Mouse (Mus musculus) MEL (cell line): ENCODE results near the gene Kcng4. TPM values are rescaled to one million over a fixed set of nuclear protein-coding genes. Genes with fewer than 3 reads are reported as not detected.
A peak's percentile ranks its signal among the peaks of the same experiment; 100 is the strongest.

Source experiments
- DNase-seq: peaks from one replicate; pipeline ENCODE4 v3.0.0; 2011; ENCODE audit warnings: low read depth, low spot score
- H3K27ac ChIP-seq: 2 replicates; pipeline ENCODE4 v1.5.1; 2012; ENCODE audit warnings: low read depth, mild to moderate bottlenecking, control low read depth, low read length, moderate library complexity; ENCODE audit not compliant: control insufficient read depth
- H3K27me3 ChIP-seq, 2 experiments: fragments of 150-350 bp in 1 of 2; sonication (generic) in 1 of 2; 2 replicates each; pipeline ENCODE4 v1.6.1; 2012; ENCODE audit warnings: low read length in 2 of 2, mild to moderate bottlenecking in 2 of 2, improper control_type of control experiment in 1 of 2, moderate library complexity in 1 of 2; ENCODE audit not compliant: insufficient read depth in 2 of 2, control insufficient read depth in 1 of 2
- H3K36me3 ChIP-seq, 2 experiments: 2 replicates each; pipeline ENCODE4 v1.6.1; 2012 to 2014; ENCODE audit warnings: low read length in 2 of 2, improper control_type of control experiment in 1 of 2, inconsistent platforms in 1 of 2, mild to moderate bottlenecking in 1 of 2; ENCODE audit not compliant: insufficient read depth in 2 of 2, control insufficient read depth in 1 of 2
- H3K4me1 ChIP-seq, 2 experiments: fragments of 150-350 bp in 1 of 2; sonication (generic) in 1 of 2; 2 replicates each; pipeline ENCODE4 v1.6.1; 2012; ENCODE audit warnings: low read length in 2 of 2, improper control_type of control experiment in 1 of 2, mild to moderate bottlenecking in 1 of 2; ENCODE audit not compliant: insufficient read depth in 2 of 2, control insufficient read depth in 1 of 2
- H3K4me3 ChIP-seq, 2 experiments: fragments of 150-350 bp in 1 of 2; sonication (generic) in 1 of 2; 2 replicates each; pipeline ENCODE4 v1.5.1; 2012; ENCODE audit warnings: low read depth in 2 of 2, low read length in 2 of 2, mild to moderate bottlenecking in 2 of 2, moderate library complexity in 2 of 2, control low read depth in 1 of 2, improper control_type of control experiment in 1 of 2; ENCODE audit not compliant: control insufficient read depth in 1 of 2, insufficient read depth in 1 of 2
- H3K79me2 ChIP-seq: 2 replicates; pipeline ENCODE4 v1.6.1; 2012; ENCODE audit warnings: mild to moderate bottlenecking, low read length, moderate library complexity; ENCODE audit not compliant: control insufficient read depth, poor library complexity, insufficient read depth
- H3K9ac ChIP-seq: 2 replicates; pipeline ENCODE4 v1.6.1; 2012; ENCODE audit warnings: low read depth, mild to moderate bottlenecking, control low read depth, low read length, moderate library complexity; ENCODE audit not compliant: control insufficient read depth, poor library complexity, severe bottlenecking
- H3K9me3 ChIP-seq: fragments of 150-350 bp; sonication (generic); replicated peaks from 2 replicates; pipeline ENCODE4 v1.6.1; 2012; ENCODE audit warnings: mild to moderate bottlenecking, low read length, improper control_type of control experiment, moderate library complexity; ENCODE audit not compliant: insufficient read depth
- BHLHE40 ChIP-seq: IDR thresholded peaks from 2 replicates; pipeline ENCODE4 v1.6.1; 2012; ENCODE audit warnings: low read depth, mild to moderate bottlenecking, inconsistent platforms, low read length, improper control_type of control experiment, borderline replicate concordance
- CHD2 ChIP-seq: IDR thresholded peaks from 2 replicates; pipeline ENCODE4 v1.6.1; 2011; ENCODE audit warnings: low read length, improper control_type of control experiment
- CTCF ChIP-seq, 3 experiments: IDR thresholded peaks in 2 of 3; conservative IDR thresholded peaks in 1 of 3; 2 replicates each; pipeline ENCODE4 v1.5.1; 2011 to 2012; ENCODE audit warnings: low read length in 3 of 3, low read depth in 2 of 3, mild to moderate bottlenecking in 2 of 3, improper control_type of control experiment in 1 of 3, inconsistent platforms in 1 of 3, mixed read lengths in 1 of 3, moderate library complexity in 1 of 3; ENCODE audit not compliant: control insufficient read depth in 1 of 3, insufficient read depth in 1 of 3, poor library complexity in 1 of 3, severe bottlenecking in 1 of 3
- ELF1 ChIP-seq: IDR thresholded peaks from 2 replicates; pipeline ENCODE4 v1.6.1; 2014; ENCODE audit warnings: low read depth, mild to moderate bottlenecking, inconsistent platforms, low read length, improper control_type of control experiment, moderate library complexity
- EP300 ChIP-seq, 2 experiments: IDR thresholded peaks; 2 replicates each; pipeline ENCODE4 v1.6.1; 2011; ENCODE audit warnings: improper control_type of control experiment in 2 of 2, low read length in 2 of 2, low read depth in 1 of 2, mild to moderate bottlenecking in 1 of 2
- ETS1 ChIP-seq: IDR thresholded peaks from 2 replicates; pipeline ENCODE4 v1.6.1; 2012; ENCODE audit warnings: low read depth, mild to moderate bottlenecking, inconsistent platforms, low read length, improper control_type of control experiment, moderate library complexity
- GATA1 ChIP-seq: IDR thresholded peaks from 2 replicates; pipeline ENCODE4 v1.6.1; 2011; ENCODE audit warnings: low read depth, low read length, improper control_type of control experiment
- HCFC1 ChIP-seq: IDR thresholded peaks from 2 replicates; pipeline ENCODE4 v1.6.1; 2012; ENCODE audit warnings: low read depth, mild to moderate bottlenecking, inconsistent platforms, low read length, improper control_type of control experiment, moderate library complexity
- MAZ ChIP-seq: IDR thresholded peaks from 2 replicates; pipeline ENCODE4 v1.6.1; 2012; ENCODE audit warnings: low read depth, mild to moderate bottlenecking, inconsistent platforms, low read length, improper control_type of control experiment
- MEF2A ChIP-seq: IDR thresholded peaks from 2 replicates; pipeline ENCODE4 v1.6.1; 2014; ENCODE audit warnings: low read depth, mild to moderate bottlenecking, inconsistent platforms, low read length, improper control_type of control experiment; ENCODE audit not compliant: poor library complexity, insufficient replicate concordance, severe bottlenecking; ENCODE audit errors: extremely low read depth
- MYC ChIP-seq: IDR thresholded peaks from 2 replicates; pipeline ENCODE4 v1.6.1; 2011; ENCODE audit warnings: low read depth, mild to moderate bottlenecking, low read length, improper control_type of control experiment, moderate library complexity
- RAD21 ChIP-seq: IDR thresholded peaks from 2 replicates; pipeline ENCODE4 v1.6.1; 2011; ENCODE audit warnings: mild to moderate bottlenecking, low read depth, low read length, improper control_type of control experiment
- RCOR1 ChIP-seq: IDR thresholded peaks from 2 replicates; pipeline ENCODE4 v1.6.1; 2012; ENCODE audit warnings: low read depth, mild to moderate bottlenecking, inconsistent platforms, low read length, improper control_type of control experiment
- SIN3A ChIP-seq: IDR thresholded peaks from 2 replicates; pipeline ENCODE4 v1.6.1; 2012; ENCODE audit warnings: low read length, improper control_type of control experiment, inconsistent platforms
- SMC3 ChIP-seq: IDR thresholded peaks from 2 replicates; pipeline ENCODE4 v1.6.1; 2011; ENCODE audit warnings: low read depth, low read length, improper control_type of control experiment
- TAL1 ChIP-seq: IDR thresholded peaks from 2 replicates; pipeline ENCODE4 v1.6.1; 2012; ENCODE audit warnings: mild to moderate bottlenecking, inconsistent platforms, low read length, moderate library complexity, mixed read lengths
- TCF12 ChIP-seq: IDR thresholded peaks from 2 replicates; pipeline ENCODE4 v1.6.1; 2014; ENCODE audit warnings: low read depth, mild to moderate bottlenecking, inconsistent platforms, low read length, improper control_type of control experiment, moderate library complexity
- USF1 ChIP-seq: IDR thresholded peaks from 2 replicates; pipeline ENCODE4 v1.6.1; 2014; ENCODE audit warnings: low read depth, mild to moderate bottlenecking, inconsistent platforms, low read length, improper control_type of control experiment, moderate library complexity
- ZC3H11A ChIP-seq: IDR thresholded peaks from 2 replicates; pipeline ENCODE4 v1.6.1; 2012; ENCODE audit warnings: low read depth, mild to moderate bottlenecking, inconsistent platforms, low read length, improper control_type of control experiment
- ZNF384 ChIP-seq: IDR thresholded peaks from 2 replicates; pipeline ENCODE4 v1.6.1; 2012; ENCODE audit warnings: low read depth, mild to moderate bottlenecking, inconsistent platforms, low read length, improper control_type of control experiment
- polyA plus RNA-seq, 2 experiments: library from polyadenylated mRNA; stranded (reverse) in 1 of 2; unstranded in 1 of 2; fragments of >175 nt in 1 of 2; fragments of >200 nt in 1 of 2; gene quantifications; 2 replicates each; pipeline versions ENCODE4 v1.2.1 to v1.2.4; 2012; ENCODE audit warnings: low replicate concordance in 2 of 2, low read depth in 1 of 2; ENCODE audit not compliant: insufficient read length in 2 of 2, insufficient read depth in 1 of 2, missing spikeins in 1 of 2
- total RNA-seq: library from RNA; depleted of rRNA; stranded (reverse); fragments of 300-350 nt; gene quantifications from 2 replicates; pipeline ENCODE4 v1.2.3, GENCODE M21; 2012

Kcng4 gene
- total and polyA plus RNA-seq, 3 experiments: not detected

GRCm38 (mm10) chr8:119678138-119678843 lies 42.8 kb upstream of the Kcng4 start:
- no peaks in the 10 kb centered on the region for H3K36me3 ChIP-seq
- H3K27me3 ChIP-seq: no peaks in the 10 kb centered on the region
- peak overlapping the region; percentile 43 to 51; a peak in 3 of 4 replicates for H3K4me3 ChIP-seq
- H3K27ac ChIP-seq: no peak overlapping the region
- H3K4me1 ChIP-seq: peaks cover 0 to 4% of the 10 kb centered on the region in 2 experiments; a peak in 1 of 4 replicates
- no peaks in the 10 kb centered on the region for H3K79me2 ChIP-seq
- H3K9me3 ChIP-seq: no peaks in the 10 kb centered on the region
- peak; percentile 25; the same call in 1 of the 2 replicates for TF ChIP-seq HCFC1
- TF ChIP-seq ZNF384: no peak
- peak; percentile 50 for TF ChIP-seq SMC3
- peak; percentile 74 to 78 (median 75) for TF ChIP-seq CTCF (IDR thresholded peaks at IDR 0.05 in 2 of 3, conservative IDR thresholded peaks at IDR 0.05 in 1 of 3; ENCODE audit: control insufficient read depth in 1 of 3, insufficient read depth in 1 of 3, low read depth in 2 of 3, low read length in 3 of 3, poor library complexity in 1 of 3, severe bottlenecking in 1 of 3)
- TF ChIP-seq MAZ: peak; percentile 74
- TF ChIP-seq, all 39 proteins: peak for 4
- 0 out of 2 replicates have a peak overlapping the region, but pooled peaks have one; percentile 9 for H3K9ac ChIP-seq
- peak; percentile 83 for DNase-seq

- H3K4me3 ChIP-seq: no peak overlapping the region
- peak; percentile 93 for DNase-seq
- peaks cover 0 to 4% of the 10 kb centered on the region in 2 experiments; a peak in 1 of 4 replicates for H3K4me1 ChIP-seq
- H3K27ac ChIP-seq: no peak overlapping the region
- TF ChIP-seq BHLHE40 (0 out of 2 replicates have a peak, but pooled peaks have one; percentile 20), RCOR1 (0 out of 2 replicates have a peak, but pooled peaks have one; percentile 59), ETS1 (peak; percentile 21; the same call in 1 of the 2 replicates), ELF1 (no peak), GATA1 (peak; percentile 86), EP300 (IDR thresholded peaks at IDR 0.05; ENCODE audit: low read depth in 1 of 2, low read length in 2 of 2) (peak; percentile 46 to 61), HCFC1 (peak; percentile 42; the same call in 1 of the 2 replicates), MEF2A (no peak), USF1 (no peak), SMC3 (peak; percentile 91), TAL1 (peak; percentile 31), MYC (peak; percentile 54; the same call in 1 of the 2 replicates), CHD2 (no peak), TCF12 (peak; percentile 85), ZNF384 (peak; percentile 51; the same call in 1 of the 2 replicates), CTCF (IDR thresholded peaks at IDR 0.05 in 2 of 3, conservative IDR thresholded peaks at IDR 0.05 in 1 of 3; ENCODE audit: control insufficient read depth in 1 of 3, insufficient read depth in 1 of 3, low read depth in 2 of 3, low read length in 3 of 3, poor library complexity in 1 of 3, severe bottlenecking in 1 of 3) (peak in 2 of 3 experiments; percentile 97 to 98), SIN3A (peak; percentile 70), RAD21 (no peak; the same call in none of the 2 replicates), ZC3H11A (peak; percentile 80)
- no peaks in the 10 kb centered on the region for H3K79me2 ChIP-seq
- H3K9me3 ChIP-seq: no peaks in the 10 kb centered on the region
- H3K9ac ChIP-seq: no peak overlapping the region
- H3K36me3 ChIP-seq: no peaks in the 10 kb centered on the region
- H3K27me3 ChIP-seq: no peaks in the 10 kb centered on the region
These were observed 40.9 kb upstream of the Kcng4 start for GRCm38 (mm10) chr8:119676389-119676788.
